Mouse (Mus musculus) adipocyte (in vitro differentiated cells): Measurements from ENCODE around the gene Zcwpw1.
"Not testable (repeated sequence)": the region's sequence is repeated elsewhere in the genome, so short reads cannot be mapped to it uniquely, and the experiment has no call there.

ENCODE experiments used
- DNase-seq: peaks from one replicate; pipeline ENCODE4 v3.0.0-alpha.2; 2016; ENCODE audit warnings: low spot score

The Zcwpw1 gene

DNA sequence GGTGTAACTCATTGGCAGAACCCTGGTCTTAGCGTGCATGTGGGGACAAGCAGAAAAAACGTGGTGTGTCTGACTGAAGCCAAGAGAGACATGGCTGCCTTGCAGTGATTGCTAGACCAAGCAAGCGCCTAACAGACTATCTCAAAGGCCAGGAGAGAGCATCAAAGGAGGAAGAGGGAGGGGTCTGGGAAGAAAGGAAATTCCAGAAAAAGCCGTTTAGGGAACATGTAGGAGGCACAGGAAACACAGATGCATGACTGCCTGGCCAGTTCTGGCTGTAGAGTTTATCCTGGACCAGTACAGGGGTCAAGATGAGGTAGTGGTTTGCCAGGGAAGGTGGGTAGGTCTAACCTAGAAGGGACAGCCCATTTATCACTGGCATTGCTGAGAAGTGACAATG, 45.9 kb downstream of the Zcwpw1 start:
- DNase-seq = no peak

DNA sequence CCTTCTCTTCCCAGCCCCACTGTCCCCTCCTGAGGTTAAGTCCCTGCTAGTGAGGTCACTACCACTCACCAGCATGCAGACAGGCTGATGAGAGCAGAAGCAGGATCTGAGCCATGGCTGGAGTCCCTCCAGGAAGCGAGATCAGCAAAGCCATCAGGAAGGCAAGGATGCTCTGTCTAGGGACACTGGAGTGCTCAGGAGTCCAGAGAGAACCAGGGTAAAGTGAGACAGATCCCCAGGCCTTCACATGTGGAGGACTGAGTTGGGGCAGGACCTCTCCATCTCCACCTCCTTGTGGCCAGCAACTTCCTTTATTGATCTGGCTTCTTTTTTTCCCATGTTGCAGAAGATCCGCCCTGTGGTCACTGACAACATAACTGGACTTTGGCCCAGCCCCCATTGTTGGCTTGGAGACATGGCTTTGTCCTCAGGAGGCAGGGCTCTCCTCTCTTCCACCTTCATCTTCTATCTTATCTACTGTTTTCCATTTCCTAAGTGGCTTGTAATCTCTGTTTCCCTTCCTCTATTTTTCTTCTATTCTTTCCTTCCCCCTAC, 48.4 kb downstream of the Zcwpw1 start, which contains the start of gene Pilra:
TSS of gene Pilra (minus strand) at position 316 of the 555 bp plus-strand sequence.
- not testable (repeated sequence) for DNase-seq

DNA sequence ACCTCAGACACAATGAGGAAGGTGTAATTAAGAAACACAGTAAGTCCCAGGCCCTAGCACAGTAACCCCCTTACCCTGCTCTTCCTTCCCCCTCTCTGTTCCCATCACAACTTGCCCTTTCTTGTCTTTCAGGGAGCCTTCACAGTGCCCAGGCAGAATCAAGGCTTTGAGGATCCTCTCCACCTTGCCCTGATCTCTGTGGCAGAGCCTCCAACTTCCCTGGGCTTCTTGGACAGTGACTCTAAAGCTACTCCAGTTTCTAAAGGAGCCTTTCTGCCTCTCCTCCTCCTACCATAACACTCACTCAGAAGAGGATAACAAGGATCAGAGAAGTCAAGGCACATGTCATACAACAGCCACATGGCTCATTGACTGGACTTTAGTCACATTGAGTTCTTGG, 49.0 kb downstream of the Zcwpw1 start:
- no peak for DNase-seq

DNA sequence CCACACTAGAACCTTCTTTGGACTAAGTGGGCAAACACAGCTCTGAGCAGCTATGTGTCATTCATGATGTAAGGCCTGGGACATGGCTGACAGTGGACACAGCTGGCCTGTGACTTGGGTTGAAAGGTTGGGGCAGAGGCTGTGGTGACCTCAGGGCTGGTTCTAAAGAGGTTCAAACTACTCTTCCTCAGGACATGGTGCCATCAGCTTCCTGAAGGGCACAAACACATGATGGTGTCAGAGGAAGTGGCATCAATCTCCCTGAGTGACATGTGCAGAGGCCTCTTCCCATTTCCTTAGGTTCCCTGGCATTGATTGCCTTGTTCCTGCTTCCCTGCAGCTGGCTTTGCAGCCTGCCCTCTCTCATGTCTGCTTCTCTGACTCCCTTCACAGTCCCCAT, 49.5 kb downstream of the Zcwpw1 start:
- DNase-seq = not testable (repeated sequence)

DNA sequence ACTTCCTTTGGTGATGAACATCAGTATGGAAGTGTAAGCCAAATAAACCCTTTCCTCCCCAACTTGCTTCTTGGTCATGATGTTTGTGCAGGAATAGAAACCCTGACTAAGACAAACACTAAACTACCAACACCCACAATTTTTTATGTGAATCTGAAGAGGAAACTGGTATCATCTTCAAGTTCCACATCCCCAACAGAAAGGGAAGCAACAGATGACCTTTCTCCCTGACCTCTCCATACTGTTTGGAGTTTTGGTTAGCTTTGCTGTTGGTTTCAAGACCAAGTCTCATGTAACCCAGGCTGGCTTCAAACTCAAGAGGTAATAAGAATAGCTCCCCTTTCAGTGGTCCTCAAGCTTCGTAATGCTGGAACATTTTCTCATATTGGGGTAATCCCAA, 62.7 kb downstream of the Zcwpw1 start:
- not testable (repeated sequence) for DNase-seq

DNA sequence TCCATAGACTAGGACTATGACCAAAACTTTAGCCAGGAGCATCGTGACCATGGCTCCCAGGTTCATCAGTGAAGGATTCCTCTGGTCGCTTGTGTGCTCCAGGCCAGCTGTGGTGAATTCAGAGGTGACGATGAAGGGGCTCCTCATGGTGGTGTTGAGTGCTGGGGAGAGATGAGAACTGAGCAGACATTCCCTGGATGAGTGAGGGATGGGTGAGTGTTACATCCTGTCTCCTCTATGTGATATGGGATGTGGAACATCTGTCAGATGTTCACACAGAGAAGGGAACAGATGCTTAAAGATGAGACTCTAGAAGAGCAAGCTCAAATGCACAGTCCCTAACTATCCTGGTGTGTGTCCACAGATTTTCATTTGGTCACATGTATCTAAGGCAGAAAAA, 67.3 kb downstream of the Zcwpw1 start:
- not testable (repeated sequence) for DNase-seq

DNA sequence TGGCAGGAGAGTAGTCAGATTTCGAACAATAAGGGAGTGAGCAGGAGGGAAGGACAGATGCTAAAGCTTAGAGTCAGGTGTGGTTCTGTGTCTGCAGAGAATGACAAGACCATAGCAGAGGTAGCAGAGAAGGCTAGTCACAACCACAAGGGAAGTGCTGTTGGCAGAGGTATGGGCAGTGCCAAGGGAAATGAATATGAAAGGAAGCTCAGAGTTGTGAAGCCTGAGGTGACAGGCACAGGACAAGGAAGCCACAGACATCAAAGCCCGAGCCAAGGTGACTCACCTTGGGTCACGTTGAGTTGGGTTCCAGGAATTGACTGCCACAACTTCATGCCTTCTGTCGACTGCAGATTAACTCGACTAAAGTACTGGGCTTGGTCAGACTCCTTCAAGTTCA, 69.3 kb downstream of the Zcwpw1 start:
- not testable (repeated sequence) for DNase-seq

DNA sequence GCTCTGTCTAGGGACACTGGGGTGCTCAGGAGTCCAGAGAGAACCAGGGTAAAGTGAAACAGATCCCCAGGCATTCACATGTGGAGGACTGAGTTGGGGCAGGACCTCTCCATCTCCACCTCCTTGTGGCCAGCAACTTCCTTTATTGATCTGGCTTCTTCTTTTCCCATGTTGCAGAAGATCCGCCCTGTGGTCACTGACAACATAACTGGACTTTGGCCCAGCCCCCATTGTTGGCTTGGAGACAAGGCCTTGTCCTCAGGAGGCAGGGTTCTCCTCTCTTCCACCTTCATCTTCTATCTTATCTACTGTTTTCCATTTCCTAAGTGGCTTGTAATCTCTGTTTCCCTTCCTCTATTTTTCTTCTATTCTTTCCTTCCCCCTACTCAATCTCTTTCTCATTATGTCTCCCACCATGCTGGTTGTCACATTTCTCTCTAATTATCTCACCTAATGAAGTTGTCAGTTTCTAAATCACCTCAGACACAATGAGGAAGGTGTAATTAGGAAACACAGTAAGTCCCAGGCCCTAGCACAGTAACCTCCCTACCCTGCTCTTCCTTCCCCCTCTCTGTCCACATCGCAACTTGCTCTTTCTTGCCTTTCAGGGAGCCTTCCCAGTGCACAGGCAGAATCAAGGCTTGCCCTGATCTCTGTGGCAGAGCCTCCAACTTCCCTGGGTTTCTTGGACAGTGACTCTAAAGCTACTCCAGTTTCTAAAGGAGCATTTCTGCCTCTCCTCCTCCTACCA, 70.5 kb downstream of the Zcwpw1 start, which contains the start of gene Pilrb1:
TSS of gene Pilrb1 (minus strand) at position 147 of the 751 bp plus-strand sequence.
- not testable (repeated sequence) for DNase-seq

DNA sequence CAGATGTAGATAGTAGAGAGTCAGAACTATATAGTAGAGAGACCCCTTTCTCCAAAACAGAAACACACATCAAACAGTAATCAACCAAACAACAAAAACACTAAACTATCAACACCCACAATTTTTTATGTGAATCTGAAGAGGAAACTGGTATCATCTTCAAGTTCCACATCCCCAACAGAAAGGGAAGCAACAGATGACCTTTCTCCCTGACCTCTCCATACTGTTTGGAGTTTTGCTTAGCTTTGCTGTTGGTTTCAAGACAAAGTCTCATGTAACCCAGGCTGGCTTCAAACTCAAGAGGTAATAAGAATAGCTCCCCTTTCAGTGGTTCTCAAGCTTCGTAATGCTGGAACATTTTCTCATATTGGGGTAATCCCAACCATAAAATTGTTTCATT, 76.4 kb downstream of the Zcwpw1 start:
- DNase-seq = not testable (repeated sequence)

DNA sequence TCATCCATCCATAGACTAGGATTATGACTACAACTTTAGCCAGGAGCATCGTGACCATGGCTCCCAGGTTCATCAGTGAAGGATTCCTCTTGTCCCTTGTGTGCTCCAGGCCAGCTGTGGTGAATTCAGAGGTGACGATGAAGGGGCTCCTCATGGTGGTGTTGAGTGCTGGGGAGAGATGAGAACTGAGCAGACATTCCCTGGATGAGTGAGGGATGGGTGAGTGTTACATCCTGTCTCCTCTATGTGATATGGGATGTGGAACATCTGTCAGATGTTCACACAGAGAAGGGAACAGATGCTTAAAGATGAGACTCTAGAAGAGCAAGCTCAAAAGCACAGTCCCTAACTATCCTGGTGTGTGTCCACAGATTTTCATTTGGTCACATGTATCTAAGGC, 81.0 kb downstream of the Zcwpw1 start:
- not testable (repeated sequence) for DNase-seq

DNA sequence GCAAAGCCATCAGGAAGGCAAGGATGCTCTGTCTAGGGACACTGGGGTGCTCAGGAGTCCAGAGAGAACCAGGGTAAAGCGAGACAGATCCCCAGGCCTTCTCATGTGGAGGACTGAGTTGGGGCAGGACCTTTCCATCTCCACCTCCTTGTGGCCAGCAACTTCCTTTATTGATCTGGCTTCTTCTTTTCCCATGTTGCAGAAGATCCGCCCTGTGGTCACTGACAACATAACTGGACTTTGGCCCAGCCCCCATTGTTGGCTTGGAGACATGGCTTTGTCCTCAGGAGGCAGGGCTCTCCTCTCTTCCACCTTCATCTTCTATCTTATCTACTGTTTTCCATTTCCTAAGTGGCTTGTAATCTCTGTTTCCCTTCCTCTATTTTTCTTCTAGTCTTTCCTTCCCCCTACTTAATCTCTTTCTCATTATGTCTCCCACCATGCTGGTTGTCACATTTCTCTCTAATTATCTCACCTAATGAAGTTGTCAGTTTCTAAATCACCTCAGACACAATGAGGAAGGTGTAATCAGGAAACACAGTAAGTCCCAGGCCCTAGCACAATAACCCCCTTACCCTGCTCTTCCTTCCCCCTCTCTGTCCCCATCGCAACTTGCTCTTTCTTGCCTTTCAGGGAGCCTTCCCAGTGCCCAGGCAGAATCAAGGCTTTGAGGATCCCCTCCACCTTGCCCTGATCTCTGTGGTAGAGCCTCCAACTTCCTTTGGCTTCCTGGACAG, 84.2 kb downstream of the Zcwpw1 start, which contains the start of gene Pilrb2:
TSS of gene Pilrb2 (minus strand) at position 172 of the 737 bp plus-strand sequence.
- DNase-seq = not testable (repeated sequence)
